Mouse (Mus musculus): ENCODE results near the gene Zc3hav1.

The Zc3hav1 gene

GRCm38 (mm10) chr6:38293708-38294107 lies 60.7 kb downstream of the Zc3hav1 start:
- DNase-seq (ENCODE audit: low spot score), result no peak

- peak; percentile 23 for DNase-seq (ENCODE audit: low spot score)
Observed at GRCm38 (mm10) chr6:38292871-38293646, 61.3 kb downstream of the Zc3hav1 start.

GRCm38 (mm10) chr6:38284422-38284821 lies 70.0 kb downstream of the Zc3hav1 start:
- no peak for DNase-seq (ENCODE audit: low spot score)

- no peak for DNase-seq (ENCODE audit: low spot score)
Observed at GRCm38 (mm10) chr6:38264466-38264865, 89.9 kb downstream of the Zc3hav1 start.

GRCm38 (mm10) chr6:38263393-38264159 lies 90.8 kb downstream of the Zc3hav1 start:
- DNase-seq (ENCODE audit: low spot score), result no peak

- no peak for DNase-seq (ENCODE audit: low spot score)
Observed at GRCm38 (mm10) chr6:38261877-38262276, 92.5 kb downstream of the Zc3hav1 start.

GRCm38 (mm10) chr6:38257506-38257905 lies 96.9 kb downstream of the Zc3hav1 start:
- DNase-seq (ENCODE audit: low spot score), result no peak

- no peak for DNase-seq (ENCODE audit: low spot score)
Observed at GRCm38 (mm10) chr6:38256793-38257192, 97.6 kb downstream of the Zc3hav1 start.

- DNase-seq (ENCODE audit: low spot score), result no peak
Observed at GRCm38 (mm10) chr6:38255794-38256193, 98.6 kb downstream of the Zc3hav1 start.
